Mouse (Mus musculus) heart, embryonic 13.5 days (tissue): Measurements from ENCODE around the gene Dlg2. TPM values are rescaled to one million over a fixed set of nuclear protein-coding genes. Genes with fewer than 3 reads are reported as not detected.

ENCODE experiments used
- ATAC-seq: fragments of 200-750 bp; cut with Nextera tagmentation; 2 replicates; pipeline ENCODE4 v1.8.0; 2017; ENCODE audit warnings: moderate TSS enrichment; ENCODE audit not compliant: insufficient number of reproducible peaks, low FRiP score, low TSS enrichment; ENCODE audit errors: extremely low read depth
- H3K27ac ChIP-seq: fragments of 300-500 bp; sonication (generic); replicated peaks from 2 replicates; pipeline ENCODE4 v1.5.1; 2015; ENCODE audit warnings: moderate library complexity, mild to moderate bottlenecking, inconsistent platforms
- H3K27me3 ChIP-seq: fragments of 300-500 bp; sonication (generic); replicated peaks from 2 replicates; pipeline ENCODE4 v1.6.1; 2015; ENCODE audit warnings: mild to moderate bottlenecking, inconsistent platforms
- H3K36me3 ChIP-seq: fragments of 300-500 bp; sonication (generic); 2 replicates; pipeline ENCODE4 v1.6.1; 2015; ENCODE audit warnings: mild to moderate bottlenecking, inconsistent platforms
- H3K4me1 ChIP-seq: fragments of 300-500 bp; sonication (generic); 2 replicates; pipeline ENCODE4 v1.6.1; 2015; ENCODE audit warnings: inconsistent platforms
- H3K4me2 ChIP-seq: fragments of 300-500 bp; sonication (generic); 2 replicates; pipeline ENCODE4 v1.6.1; 2015; ENCODE audit warnings: inconsistent platforms, mild to moderate bottlenecking, moderate library complexity
- H3K4me3 ChIP-seq: fragments of 300-500 bp; sonication (generic); 2 replicates; pipeline ENCODE4 v1.5.1; 2015; ENCODE audit warnings: moderate library complexity, mild to moderate bottlenecking, inconsistent platforms
- H3K9ac ChIP-seq: fragments of 300-500 bp; sonication (generic); 2 replicates; pipeline ENCODE4 v1.6.1; 2015; ENCODE audit warnings: inconsistent platforms, mild to moderate bottlenecking, moderate library complexity
- H3K9me3 ChIP-seq: fragments of 300-500 bp; sonication (generic); 2 replicates; pipeline ENCODE4 v1.6.1; 2016; ENCODE audit warnings: inconsistent platforms
- WGBS: fragments of 180-500 bp; shearing (Covaris S2); methylation state at CpG from one replicate; pipeline ENCODE4 v1.1.7; 2015; ENCODE audit warnings: mixed read lengths; 5-methylcytosine and 5-hydroxymethylcytosine counted together
- polyA plus RNA-seq: library from polyadenylated mRNA; unstranded; fragments of >200 nt; fragmentation: Nextera tagmentation; extraction: Ambion mirVana; gene quantifications from 2 replicates; pipeline ENCODE4 v1.2.1, GENCODE M21; 2015

The Dlg2 gene
- polyA plus RNA-seq, 1 experiment from 2014 or later, result 7.2 TPM

- Histone ChIP-seq H3K36me3 (no peaks in the 10 kb centered on the region), H3K4me2 (peak overlapping the region; percentile 85), H3K4me3 (peak overlapping the region; percentile 65), H3K9me3 (no peaks in the 10 kb centered on the region), H3K27ac (peak overlapping the region; percentile 83), H3K27me3 (no peaks in the 10 kb centered on the region; the same call in 1 of the 2 replicates), H3K4me1 (peaks cover 31% of the 10 kb centered on the region), H3K9ac (peak overlapping the region; percentile 85)
- 14% methylated on average over 29 of the region's 29 CpGs for WGBS
- ATAC-seq, result no peak
These were observed 1704.4 kb downstream of the Dlg2 start for GRCm38 (mm10) chr7:92180591-92181587.

GRCm38 (mm10) chr7:92181959-92182612, 1705.6 kb downstream of the Dlg2 start:
- peaks cover 31% of the 10 kb centered on the region for H3K4me1 ChIP-seq
- peak overlapping the region; percentile 83 for H3K27ac ChIP-seq
- WGBS, result 10% methylated on average over 10 of the region's 10 CpGs
- H3K27me3 ChIP-seq, result no peaks in the 10 kb centered on the region; the same call in 1 of the 2 replicates
- ATAC-seq, result no peak
- no peaks in the 10 kb centered on the region for H3K36me3 ChIP-seq
- peak overlapping the region; percentile 85 for H3K9ac ChIP-seq
- H3K4me2 ChIP-seq, result peak overlapping the region; percentile 85
- H3K9me3 ChIP-seq, result no peaks in the 10 kb centered on the region
- H3K4me3 ChIP-seq, result peak overlapping the region; percentile 65

- 80% methylated on average over 7 of the region's 7 CpGs for WGBS
- Histone ChIP-seq H3K36me3 (no peaks in the 10 kb centered on the region), H3K27ac (no peak overlapping the region), H3K9me3 (no peaks in the 10 kb centered on the region), H3K9ac (no peak overlapping the region), H3K4me2 (no peak overlapping the region), H3K4me1 (peaks cover 21% of the 10 kb centered on the region), H3K27me3 (no peaks in the 10 kb centered on the region; the same call in 1 of the 2 replicates), H3K4me3 (no peak overlapping the region)
- ATAC-seq, result no peak
These were observed 1708.0 kb downstream of the Dlg2 start for GRCm38 (mm10) chr7:92184371-92185059.

GRCm38 (mm10) chr7:92186341-92186740, 1709.9 kb downstream of the Dlg2 start:
- H3K9me3 ChIP-seq, result no peaks in the 10 kb centered on the region
- no peak overlapping the region for H3K27ac ChIP-seq
- peaks cover 10% of the 10 kb centered on the region; the same call in 1 of the 2 replicates for H3K4me1 ChIP-seq
- no peak overlapping the region for H3K4me3 ChIP-seq
- no peaks in the 10 kb centered on the region; the same call in 1 of the 2 replicates for H3K27me3 ChIP-seq
- H3K36me3 ChIP-seq, result no peaks in the 10 kb centered on the region
- 73% methylated on average over 5 of the region's 5 CpGs for WGBS
- no peak overlapping the region for H3K9ac ChIP-seq
- no peak for ATAC-seq
- no peak overlapping the region for H3K4me2 ChIP-seq

GRCm38 (mm10) chr7:92189149-92189548, 1712.7 kb downstream of the Dlg2 start:
- WGBS, result 61% methylated on average over 6 of the region's 6 CpGs
- Histone ChIP-seq H3K9me3 (no peaks in the 10 kb centered on the region), H3K4me3 (no peak overlapping the region), H3K4me2 (no peak overlapping the region), H3K9ac (no peak overlapping the region), H3K4me1 (no peaks in the 10 kb centered on the region; the same call in 1 of the 2 replicates), H3K27me3 (no peaks in the 10 kb centered on the region; the same call in 1 of the 2 replicates), H3K36me3 (no peaks in the 10 kb centered on the region), H3K27ac (peak overlapping the region; percentile 25; the same call in 1 of the 2 replicates)
- no peak for ATAC-seq

GRCm38 (mm10) chr7:92196004-92196403, 1719.5 kb downstream of the Dlg2 start:
- WGBS, result 72% methylated on average over 4 of the region's 4 CpGs
- H3K9ac ChIP-seq, result no peak overlapping the region
- no peak for ATAC-seq
- H3K9me3 ChIP-seq, result no peaks in the 10 kb centered on the region
- H3K4me1 ChIP-seq, result peaks cover 8% of the 10 kb centered on the region; the same call in 1 of the 2 replicates
- H3K36me3 ChIP-seq, result no peaks in the 10 kb centered on the region
- H3K27me3 ChIP-seq, result no peaks in the 10 kb centered on the region
- no peak overlapping the region for H3K4me3 ChIP-seq
- no peak overlapping the region for H3K4me2 ChIP-seq
- no peak overlapping the region for H3K27ac ChIP-seq

- Histone ChIP-seq H3K36me3 (no peaks in the 10 kb centered on the region), H3K9ac (no peak overlapping the region), H3K27ac (no peak overlapping the region), H3K4me1 (peaks cover 8% of the 10 kb centered on the region; the same call in 1 of the 2 replicates), H3K4me2 (no peak overlapping the region), H3K27me3 (no peaks in the 10 kb centered on the region), H3K9me3 (no peaks in the 10 kb centered on the region), H3K4me3 (no peak overlapping the region)
- 32% methylated on average over 3 of the region's 3 CpGs for WGBS
- no peak for ATAC-seq
These were observed 1721.1 kb downstream of the Dlg2 start for GRCm38 (mm10) chr7:92197621-92198020.

- Histone ChIP-seq H3K36me3 (no peaks in the 10 kb centered on the region), H3K27me3 (no peaks in the 10 kb centered on the region), H3K9me3 (no peaks in the 10 kb centered on the region), H3K27ac (no peak overlapping the region), H3K9ac (no peak overlapping the region), H3K4me3 (no peak overlapping the region), H3K4me1 (peaks cover 12% of the 10 kb centered on the region), H3K4me2 (no peak overlapping the region)
- no peak for ATAC-seq
- 65% methylated on average over 1 of the region's 1 CpGs for WGBS
These were observed 1722.7 kb downstream of the Dlg2 start for GRCm38 (mm10) chr7:92199131-92199530.

- WGBS, result 82% methylated on average over 5 of the region's 5 CpGs
- Histone ChIP-seq H3K27me3 (no peaks in the 10 kb centered on the region), H3K4me1 (peaks cover 12% of the 10 kb centered on the region), H3K4me3 (no peak overlapping the region), H3K4me2 (no peak overlapping the region), H3K9ac (no peak overlapping the region), H3K27ac (peak overlapping the region; percentile 64; the same call in 1 of the 2 replicates), H3K36me3 (no peaks in the 10 kb centered on the region), H3K9me3 (no peaks in the 10 kb centered on the region)
- ATAC-seq, result no peak
These were observed 1734.2 kb downstream of the Dlg2 start for GRCm38 (mm10) chr7:92210701-92211100.

- Histone ChIP-seq H3K27me3 (no peaks in the 10 kb centered on the region), H3K9me3 (no peaks in the 10 kb centered on the region), H3K9ac (no peak overlapping the region), H3K27ac (no peak overlapping the region), H3K4me1 (peaks cover 8% of the 10 kb centered on the region), H3K4me3 (no peak overlapping the region), H3K4me2 (no peak overlapping the region), H3K36me3 (no peaks in the 10 kb centered on the region)
- no peak for ATAC-seq
- 74% methylated on average over 5 of the region's 5 CpGs for WGBS
These were observed 1737.3 kb downstream of the Dlg2 start for GRCm38 (mm10) chr7:92213751-92214150.

- Histone ChIP-seq H3K9ac (no peak overlapping the region), H3K4me3 (no peak overlapping the region), H3K27ac (no peak overlapping the region), H3K4me1 (peaks cover 5% of the 10 kb centered on the region), H3K27me3 (no peaks in the 10 kb centered on the region), H3K36me3 (no peaks in the 10 kb centered on the region), H3K4me2 (no peak overlapping the region), H3K9me3 (no peaks in the 10 kb centered on the region)
- ATAC-seq, result no peak
These were observed 1741.7 kb downstream of the Dlg2 start for GRCm38 (mm10) chr7:92218171-92218570.
